In genomic region chr7:65964398-65964797, GRCm38 (mm10) we compare ENCODE assay signal across 23 mouse cellular contexts.
DNase-seq lines count a peak whose midpoint lies in the region; ATAC-seq and TF ChIP-seq lines count a peak whose summit lies in the region.
"Had no signal": no experiment of that assay in that cellular context is flagged by ENCODE, and none has a peak within 500 bp of the region (broad histone marks: within the 10 kb centered on the region; RNA-seq: fewer than 3 reads in every experiment).

No protein-coding gene starts in this region.

- DNase-seq in forebrain, postnatal 0 days = peak; percentile 27
- no peak for DNase-seq in forebrain, embryonic 11.5 days (ENCODE audit: low spot score)
- DNase-seq in Muller cell, postnatal 12 days (ENCODE audit: inconsistent ontology term) = peak; percentile 65
- DNase-seq in embryo, embryonic 10 days (ENCODE audit: low spot score) = no peak
- no peak for DNase-seq in adrenal gland, postnatal 25 days
- DNase-seq: adrenal gland, adult 2 months; adrenal gland, postnatal 10 days; adrenal gland, postnatal 36 days; B cell, adult 2 months; cerebellum, adult 11-12 months; cerebellum, adult 2 months; cerebellum, adult 9-10 months; cerebellum, postnatal 10 days; cerebellum, postnatal 25 days; embryo, embryonic 11 days had no signal

- peak; percentile 71 for ATAC-seq in forebrain, postnatal 0 days
- no peak for ATAC-seq in forebrain, embryonic 11.5 days (replicated peaks; ENCODE audit: low FRiP score)
- ATAC-seq: CD4-positive, CD25-positive, alpha-beta regulatory T cell, adult 4 months; forebrain, embryonic 13.5 days; forebrain, embryonic 15.5 days had no signal

- H3K27me3 ChIP-seq in forebrain, postnatal 0 days (ENCODE audit: insufficient read depth, low read length) = no peaks in the 10 kb centered on the region
- H3K27me3 ChIP-seq in forebrain, embryonic 11.5 days (ENCODE audit: control insufficient read depth, insufficient read depth, low read length) = no peaks in the 10 kb centered on the region
- H3K27me3 ChIP-seq: embryonic facial prominence, embryonic 12.5 days; forebrain, embryonic 13.5 days; forebrain, embryonic 15.5 days had no signal

- H3K4me3 ChIP-seq in forebrain, postnatal 0 days (ENCODE audit: low read depth, low read length) = no peak overlapping the region
- H3K4me3 ChIP-seq in forebrain, embryonic 11.5 days (ENCODE audit: low read depth, low read length) = no peak overlapping the region
- H3K4me3 ChIP-seq in embryonic fibroblast, embryonic 13.5 days (ENCODE audit: insufficient read depth, low read length) = no peak overlapping the region
- H3K4me3 ChIP-seq: embryonic facial prominence, embryonic 12.5 days; erythroblast, embryonic 14.5 days; forebrain, embryonic 10.5 days; forebrain, embryonic 13.5 days; forebrain, embryonic 15.5 days had no signal

- no peak overlapping the region for H3K4me2 ChIP-seq in forebrain, postnatal 0 days (ENCODE audit: low read depth)
- no peak overlapping the region for H3K4me2 ChIP-seq in forebrain, embryonic 11.5 days (ENCODE audit: low read depth, low read length, severe bottlenecking)
- H3K4me2 ChIP-seq: embryonic facial prominence, embryonic 12.5 days; forebrain, embryonic 13.5 days; forebrain, embryonic 15.5 days had no signal

- no peak for TF ChIP-seq CTCF in forebrain, postnatal 0 days (IDR thresholded peaks at IDR 0.05; ENCODE audit: low read depth)
- TF ChIP-seq CTCF in embryonic fibroblast, embryonic 13.5 days (IDR thresholded peaks at IDR 0.05; ENCODE audit: borderline replicate concordance, insufficient read depth, low read length) = no peak

- no peak overlapping the region for H3K9ac ChIP-seq in forebrain, postnatal 0 days
- H3K9ac ChIP-seq in forebrain, embryonic 11.5 days (ENCODE audit: low read length) = no peak overlapping the region
- H3K9ac ChIP-seq: embryonic facial prominence, embryonic 12.5 days; forebrain, embryonic 13.5 days; forebrain, embryonic 15.5 days had no signal

- H3K36me3 ChIP-seq in forebrain, postnatal 0 days (ENCODE audit: insufficient read depth) = no peaks in the 10 kb centered on the region
- no peaks in the 10 kb centered on the region for H3K36me3 ChIP-seq in forebrain, embryonic 11.5 days (ENCODE audit: control insufficient read depth, insufficient read depth, low read length)
- H3K36me3 ChIP-seq: embryonic facial prominence, embryonic 12.5 days; forebrain, embryonic 10.5 days; forebrain, embryonic 15.5 days; G1E had no signal

- no peak overlapping the region for H3K27ac ChIP-seq in forebrain, postnatal 0 days (ENCODE audit: low read depth, low read length)
- H3K27ac ChIP-seq in forebrain, embryonic 11.5 days (ENCODE audit: low read depth, low read length) = no peak overlapping the region
- H3K27ac ChIP-seq in embryonic fibroblast, embryonic 13.5 days (ENCODE audit: insufficient read depth, low read length) = peak overlapping the region; percentile 75
- H3K27ac ChIP-seq: embryonic facial prominence, embryonic 12.5 days; forebrain, embryonic 10.5 days; forebrain, embryonic 13.5 days; forebrain, embryonic 15.5 days had no signal

- TF ChIP-seq POLR2A in embryonic fibroblast, embryonic 13.5 days (IDR thresholded peaks at IDR 0.05; ENCODE audit: low read depth, low read length) = no peak

- H3K4me1 ChIP-seq in forebrain, postnatal 0 days (ENCODE audit: insufficient read depth) = no peaks in the 10 kb centered on the region
- no peaks in the 10 kb centered on the region for H3K4me1 ChIP-seq in forebrain, embryonic 11.5 days (replicated peaks; ENCODE audit: control insufficient read depth, insufficient read depth, low read length)
- peaks cover 3% of the 10 kb centered on the region; the same call in 1 of the 2 replicates for H3K4me1 ChIP-seq in embryonic fibroblast, embryonic 13.5 days (ENCODE audit: control insufficient read depth, insufficient read depth, low read length)
- H3K4me1 ChIP-seq: embryonic facial prominence, embryonic 12.5 days; forebrain, embryonic 13.5 days; forebrain, embryonic 15.5 days had no signal

- H3K9me3 ChIP-seq in forebrain, postnatal 0 days (ENCODE audit: low read length) = no peaks in the 10 kb centered on the region
- H3K9me3 ChIP-seq in forebrain, embryonic 11.5 days (ENCODE audit: control insufficient read depth, low read length) = no peaks in the 10 kb centered on the region
- H3K9me3 ChIP-seq: embryonic facial prominence, embryonic 12.5 days; forebrain, embryonic 10.5 days; forebrain, embryonic 13.5 days; forebrain, embryonic 15.5 days; G1E had no signal

Comparison
In these comparisons a context has a peak if more than half of its experiments do, and no peak if none do; other contexts are left out.
1. DNase-seq: peak in forebrain, postnatal 0 days (single experiment) and Muller cell, postnatal 12 days (single experiment); none in forebrain, embryonic 11.5 days (single experiment), embryo, embryonic 10 days (single experiment) and adrenal gland, postnatal 25 days (single experiment).